Comparison of ENCODE assay signal across 24 mouse cellular contexts in the genomic region with DNA sequence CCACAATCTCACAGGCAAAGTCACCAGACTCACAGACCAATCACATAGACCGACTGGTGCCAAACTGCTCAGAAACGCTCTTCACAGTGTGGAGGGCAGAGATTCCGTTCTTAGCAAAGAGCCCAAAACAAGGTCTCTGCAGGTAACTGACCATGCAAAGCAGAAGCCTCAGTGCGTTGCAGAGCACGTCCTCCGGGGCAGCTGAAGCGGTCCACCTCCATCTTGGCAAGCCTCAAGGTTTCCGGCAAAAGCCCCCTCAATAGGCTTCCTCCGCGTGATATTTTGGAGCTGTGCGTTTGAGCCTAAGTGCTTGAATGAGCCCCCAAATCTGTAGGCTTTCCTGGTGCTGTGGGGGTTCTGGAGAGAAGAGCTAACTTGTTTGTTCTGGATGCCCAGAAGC. TPM values are rescaled to one million over a fixed set of nuclear protein-coding genes. Genes with fewer than 3 reads are reported as not detected.
DNase-seq lines count a peak whose midpoint lies in the region; ATAC-seq and TF ChIP-seq lines count a peak whose summit lies in the region.
"Had no signal": no experiment of that assay in that cellular context is flagged by ENCODE, and none has a peak within 500 bp of the region (broad histone marks: within the 10 kb centered on the region; RNA-seq: fewer than 3 reads in every experiment).

No protein-coding gene starts in this region.

- peaks cover 23% of the 10 kb centered on the region for H3K27me3 ChIP-seq in limb, embryonic 11.5 days (ENCODE audit: control insufficient read depth, insufficient read depth, low read length)
- H3K27me3 ChIP-seq in limb, embryonic 10.5 days (ENCODE audit: low read depth, poor library complexity, severe bottlenecking): peaks cover 70% of the 10 kb centered on the region
- peaks cover 28% of the 10 kb centered on the region for H3K27me3 ChIP-seq in midbrain, embryonic 11.5 days (ENCODE audit: control insufficient read depth, insufficient read depth, low read length)
- peaks cover 51% of the 10 kb centered on the region for H3K27me3 ChIP-seq in midbrain, postnatal 0 days (ENCODE audit: insufficient read depth, low read length)

- H3K27ac ChIP-seq in limb, embryonic 11.5 days (replicated peaks; ENCODE audit: low read depth, low read length): no peak overlapping the region
- no peak overlapping the region for H3K27ac ChIP-seq in limb, embryonic 10.5 days
- H3K27ac ChIP-seq in midbrain, embryonic 11.5 days (ENCODE audit: low read depth, low read length): no peak overlapping the region
- H3K27ac ChIP-seq in midbrain, postnatal 0 days (ENCODE audit: low read depth, low read length): no peak overlapping the region
- H3K27ac ChIP-seq: embryonic facial prominence, embryonic 10.5 days; embryonic facial prominence, embryonic 12.5 days; forebrain, embryonic 13.5 days; forebrain, embryonic 15.5 days had no signal

- no peak for TF ChIP-seq CTCF in midbrain, postnatal 0 days (IDR thresholded peaks at IDR 0.05)

- DNase-seq in limb, embryonic 11.5 days (ENCODE audit: low spot score): peak; percentile 17
- no peak for DNase-seq in limb, embryonic 10.5 days (ENCODE audit: low spot score)
- DNase-seq in midbrain, embryonic 11.5 days (ENCODE audit: low spot score, missing footprints): peak; percentile 73
- DNase-seq in midbrain, postnatal 0 days (ENCODE audit: low spot score): no peak
- no peak for DNase-seq in liver
- DNase-seq: adrenal gland, adult 8-10 months; adrenal gland, postnatal 14 days; adrenal gland, postnatal 36 days; cerebellum, adult 11-12 months; cerebellum, adult 2 months; cerebellum, adult 9-10 months; cerebellum, postnatal 10 days; cerebellum, postnatal 25 days; forebrain, postnatal 0 days had no signal

- 84% methylated on average over 11 of the region's 11 CpGs for WGBS in limb, embryonic 11.5 days
- whole genome bisulfite sequencing in limb, embryonic 10.5 days: 89% methylated on average over 11 of the region's 11 CpGs
- WGBS in midbrain, embryonic 11.5 days: 91% methylated on average over 11 of the region's 11 CpGs
- WGBS in midbrain, postnatal 0 days: 85% methylated on average over 11 of the region's 11 CpGs

- H3K36me3 ChIP-seq in limb, embryonic 11.5 days (ENCODE audit: control insufficient read depth, insufficient read depth, low read length): no peaks in the 10 kb centered on the region
- no peaks in the 10 kb centered on the region for H3K36me3 ChIP-seq in limb, embryonic 10.5 days
- no peaks in the 10 kb centered on the region for H3K36me3 ChIP-seq in midbrain, embryonic 11.5 days (ENCODE audit: control insufficient read depth, insufficient read depth, low read length)
- no peaks in the 10 kb centered on the region for H3K36me3 ChIP-seq in midbrain, postnatal 0 days (ENCODE audit: insufficient read depth, low read length)
- H3K36me3 ChIP-seq: embryonic facial prominence, embryonic 10.5 days; embryonic facial prominence, embryonic 12.5 days; forebrain, embryonic 15.5 days; G1E had no signal

- no peak for ATAC-seq in limb, embryonic 11.5 days (ENCODE audit: insufficient number of reproducible peaks, low FRiP score, low TSS enrichment, low read depth)
- no peak for ATAC-seq in midbrain, embryonic 11.5 days (ENCODE audit: low FRiP score)
- ATAC-seq in midbrain, postnatal 0 days (ENCODE audit: low FRiP score): no peak
- ATAC-seq: activated CD4-positive, CD25-positive, alpha-beta regulatory T cell, adult 4 months; forebrain, embryonic 13.5 days; forebrain, embryonic 15.5 days; forebrain, postnatal 0 days; Patski had no signal

- no peak overlapping the region for H3K4me2 ChIP-seq in limb, embryonic 11.5 days (ENCODE audit: low read depth, severe bottlenecking)
- H3K4me2 ChIP-seq in midbrain, embryonic 11.5 days: no peak overlapping the region
- no peak overlapping the region for H3K4me2 ChIP-seq in midbrain, postnatal 0 days (ENCODE audit: low read depth, low read length, poor library complexity, severe bottlenecking)
- H3K4me2 ChIP-seq: embryonic facial prominence, embryonic 12.5 days; forebrain, embryonic 13.5 days; forebrain, embryonic 15.5 days had no signal

- H3K9me3 ChIP-seq in limb, embryonic 11.5 days (ENCODE audit: control insufficient read depth, low read length): no peaks in the 10 kb centered on the region
- H3K9me3 ChIP-seq in limb, embryonic 10.5 days (replicated peaks): no peaks in the 10 kb centered on the region
- no peaks in the 10 kb centered on the region for H3K9me3 ChIP-seq in midbrain, embryonic 11.5 days (ENCODE audit: control insufficient read depth, low read length)
- no peaks in the 10 kb centered on the region for H3K9me3 ChIP-seq in midbrain, postnatal 0 days (ENCODE audit: low read length)
- H3K9me3 ChIP-seq: embryonic facial prominence, embryonic 10.5 days; embryonic facial prominence, embryonic 12.5 days; forebrain, embryonic 13.5 days; forebrain, embryonic 15.5 days; G1E had no signal

- no peak overlapping the region for H3K9ac ChIP-seq in limb, embryonic 11.5 days (ENCODE audit: low read length)
- H3K9ac ChIP-seq in midbrain, embryonic 11.5 days (ENCODE audit: low read length): no peak overlapping the region
- H3K9ac ChIP-seq in midbrain, postnatal 0 days (replicated peaks; ENCODE audit: low read length, poor library complexity, severe bottlenecking): no peak overlapping the region
- H3K9ac ChIP-seq: embryonic facial prominence, embryonic 12.5 days; forebrain, embryonic 13.5 days; forebrain, embryonic 15.5 days; forebrain, postnatal 0 days had no signal

- H3K4me1 ChIP-seq in limb, embryonic 11.5 days (ENCODE audit: control insufficient read depth, insufficient read depth, low read length): no peaks in the 10 kb centered on the region
- H3K4me1 ChIP-seq in limb, embryonic 10.5 days: peaks cover 8% of the 10 kb centered on the region; the same call in 1 of the 2 replicates
- peaks cover 6% of the 10 kb centered on the region for H3K4me1 ChIP-seq in midbrain, embryonic 11.5 days (ENCODE audit: control insufficient read depth, insufficient read depth, low read length)
- H3K4me1 ChIP-seq in midbrain, postnatal 0 days (ENCODE audit: insufficient read depth, low read length): peaks cover 3% of the 10 kb centered on the region; the same call in 1 of the 2 replicates
- H3K4me1 ChIP-seq: embryonic facial prominence, embryonic 12.5 days had no signal

- no peak overlapping the region for H3K4me3 ChIP-seq in limb, embryonic 11.5 days (ENCODE audit: low read depth, low read length)
- no peak overlapping the region for H3K4me3 ChIP-seq in limb, embryonic 10.5 days
- H3K4me3 ChIP-seq in midbrain, embryonic 11.5 days (ENCODE audit: low read depth, low read length): no peak overlapping the region
- H3K4me3 ChIP-seq in midbrain, postnatal 0 days (ENCODE audit: low read depth, low read length): no peak overlapping the region
- H3K4me3 ChIP-seq: embryonic facial prominence, embryonic 10.5 days; embryonic facial prominence, embryonic 12.5 days; forebrain, embryonic 13.5 days; forebrain, embryonic 15.5 days had no signal

RNA-seq across cellular contexts. Expression of a gene that starts 18.7 kb away (rescaled TPM):
- polyA plus RNA-seq in limb, embryonic 11.5 days (2014; fragmentation: Nextera tagmentation; extraction: Ambion mirVana): 0.07 TPM in 1 of 2 replicates, not detected in the other
- not detected in 2 replicates for polyA plus RNA-seq in limb, embryonic 10.5 days (2016; fragmentation: Nextera tagmentation; extraction: Ambion mirVana)
- 14.7 and 16.8 TPM in 2 replicates for polyA plus RNA-seq in midbrain, embryonic 11.5 days (2014; fragmentation: Nextera tagmentation; extraction: Ambion mirVana)
- 25.8 and 34.8 TPM in 2 replicates for total RNA-seq in midbrain, postnatal 0 days (2014; rRNA removed)
- polyA plus RNA-seq in midbrain, postnatal 0 days (2015; fragmentation: Nextera tagmentation; extraction: Ambion mirVana): 11.8 and 12.9 TPM in 2 replicates
- total RNA-seq: adrenal gland, adult 18-20 months; adrenal gland, adult 8-10 months; adrenal gland, postnatal 14 days; adrenal gland, postnatal 36 days; G1E had no signal
- polyA plus RNA-seq: activated CD4-positive, CD25-positive, alpha-beta regulatory T cell, adult 4 months; C2C12; embryonic facial prominence, embryonic 14.5 days; G1E; Patski had no signal

Comparison
In these comparisons a context has a peak if more than half of its experiments do, and no peak if none do; other contexts are left out.
1. DNase-seq: peak in limb, embryonic 11.5 days (single experiment) and midbrain, embryonic 11.5 days (single experiment); none in limb, embryonic 10.5 days (single experiment), midbrain, postnatal 0 days (single experiment) and liver (single experiment).
2. RNA of a gene that starts 18.7 kb away (polyA plus RNA-seq): 14.7 to 16.8 TPM in midbrain, embryonic 11.5 days and 11.8 to 12.9 TPM in midbrain, postnatal 0 days; 0.07 TPM in limb, embryonic 11.5 days and not detected in limb, embryonic 10.5 days; every median in the first group is over 10 times any median in the second.